Mouse (Mus musculus): ENCODE data around the gene Zfp850. TPM values are rescaled to one million over a fixed set of nuclear protein-coding genes. Genes with fewer than 3 reads are reported as not detected.
A peak's percentile ranks its signal among the peaks of the same experiment; 100 is the strongest.

Gene Zfp850
- 2.6 and 2.8 TPM in 2 replicates for polyA plus RNA-seq (2015; fragmentation: Nextera tagmentation; extraction: Ambion mirVana)

- Histone ChIP-seq H3K4me1 (replicated peaks; ENCODE audit: insufficient read depth, low read length) (peaks cover 5% of the 10 kb centered on the region; the same call in 1 of the 2 replicates), H3K9me3 (replicated peaks; ENCODE audit: low read length) (no peaks in the 10 kb centered on the region), H3K27ac (no peak within 1 kb of the TSS), H3K4me2 (ENCODE audit: low read length) (peak within 1 kb of the TSS; percentile 73), H3K27me3 (ENCODE audit: insufficient read depth, low read length) (no peaks in the 10 kb centered on the region), H3K4me3 (replicated peaks; ENCODE audit: low read depth, low read length) (peak within 1 kb of the TSS; percentile 64), H3K9ac (ENCODE audit: low read depth, low read length) (peak within 1 kb of the TSS; percentile 79), H3K36me3 (ENCODE audit: insufficient read depth, low read length) (no peaks in the 10 kb centered on the region)
- DNase-seq (ENCODE audit: low spot score): peak; percentile 82
- TF ChIP-seq CTCF (IDR thresholded peaks at IDR 0.05; ENCODE audit: low read depth): no peak
- WGBS: under 1% methylated on average over 47 of the region's 47 CpGs
- ATAC-seq (replicated peaks; ENCODE audit: low FRiP score, low read depth): peak; percentile 82
Observed at GRCm38 (mm10) chr7:28013549-28014444, at the start of gene Zfp850. Zfp850 (minus strand) TSS chr7:28014115.

- Histone ChIP-seq H3K4me3 (replicated peaks; ENCODE audit: low read depth, low read length) (no peak overlapping the region), H3K27ac (no peak overlapping the region), H3K9ac (ENCODE audit: low read depth, low read length) (no peak overlapping the region), H3K36me3 (ENCODE audit: insufficient read depth, low read length) (no peaks in the 10 kb centered on the region), H3K27me3 (ENCODE audit: insufficient read depth, low read length) (no peaks in the 10 kb centered on the region), H3K4me2 (ENCODE audit: low read length) (no peak overlapping the region), H3K4me1 (replicated peaks; ENCODE audit: insufficient read depth, low read length) (no peaks in the 10 kb centered on the region), H3K9me3 (replicated peaks; ENCODE audit: low read length) (no peaks in the 10 kb centered on the region)
- TF ChIP-seq CTCF (IDR thresholded peaks at IDR 0.05; ENCODE audit: low read depth): no peak
- ATAC-seq (replicated peaks; ENCODE audit: low FRiP score, low read depth) (no peak), DNase-seq (ENCODE audit: low spot score) (no peak)
- WGBS: 93% methylated on average over 1 of the region's 1 CpGs
Observed at GRCm38 (mm10) chr7:28059972-28060371, 46.1 kb upstream of the Zfp850 start.

DNA sequence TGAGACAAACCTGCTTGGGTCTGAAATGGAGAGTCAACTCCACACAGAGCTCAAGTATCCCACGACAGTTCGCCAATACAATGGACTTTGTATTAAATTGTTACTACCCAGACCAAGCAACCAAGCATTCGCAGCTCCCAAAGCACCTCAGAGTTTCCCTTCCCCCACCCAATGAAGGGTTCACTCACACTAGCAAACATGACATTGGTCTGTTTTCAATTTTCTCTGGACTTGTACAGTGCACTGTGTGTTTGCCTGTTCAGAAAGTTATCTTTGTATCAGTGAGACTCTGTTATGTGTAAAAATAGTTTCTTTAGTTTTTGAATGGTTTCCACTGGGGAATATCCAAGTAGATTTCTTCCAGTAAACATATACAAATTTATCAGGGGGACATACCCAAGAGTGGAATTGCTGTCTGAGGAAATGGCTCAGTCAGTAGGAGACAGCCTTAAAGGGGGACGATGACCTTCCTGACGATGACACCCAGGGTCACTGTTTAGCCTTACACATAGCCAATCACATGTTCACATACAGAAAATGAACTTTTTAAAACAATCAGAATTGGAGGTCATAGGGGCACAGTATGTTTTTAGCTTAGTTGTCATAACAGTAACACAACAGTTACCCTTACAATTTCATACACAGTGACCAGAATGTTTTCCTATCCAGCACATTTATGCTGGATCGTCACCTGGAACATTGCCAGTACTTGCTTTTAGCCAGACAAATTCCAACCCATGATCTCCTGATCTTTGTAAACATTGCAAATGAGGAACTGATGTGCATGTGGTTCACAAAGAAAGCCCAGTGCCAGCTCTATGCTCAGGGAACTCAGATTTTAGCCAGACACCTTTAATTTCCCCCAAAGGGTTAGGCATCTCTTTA is 39.4 kb upstream of the Zfp850 start:
- Histone ChIP-seq H3K4me1 (replicated peaks; ENCODE audit: insufficient read depth, low read length) (no peaks in the 10 kb centered on the region), H3K27me3 (ENCODE audit: insufficient read depth, low read length) (no peaks in the 10 kb centered on the region), H3K9me3 (replicated peaks; ENCODE audit: low read length) (no peaks in the 10 kb centered on the region), H3K36me3 (ENCODE audit: insufficient read depth, low read length) (no peaks in the 10 kb centered on the region), H3K4me2 (ENCODE audit: low read length) (no peak overlapping the region), H3K4me3 (replicated peaks; ENCODE audit: low read depth, low read length) (no peak overlapping the region), H3K27ac (no peak overlapping the region), H3K9ac (ENCODE audit: low read depth, low read length) (0 out of 2 replicates have a peak overlapping the region, but pooled peaks have one; percentile 13)
- no peak for TF ChIP-seq CTCF (IDR thresholded peaks at IDR 0.05; ENCODE audit: low read depth)
- no peak for ATAC-seq (replicated peaks; ENCODE audit: low FRiP score, low read depth)
- DNase-seq (ENCODE audit: low spot score): peak; percentile 56
- 81% methylated on average over 6 of the region's 6 CpGs for WGBS

DNA sequence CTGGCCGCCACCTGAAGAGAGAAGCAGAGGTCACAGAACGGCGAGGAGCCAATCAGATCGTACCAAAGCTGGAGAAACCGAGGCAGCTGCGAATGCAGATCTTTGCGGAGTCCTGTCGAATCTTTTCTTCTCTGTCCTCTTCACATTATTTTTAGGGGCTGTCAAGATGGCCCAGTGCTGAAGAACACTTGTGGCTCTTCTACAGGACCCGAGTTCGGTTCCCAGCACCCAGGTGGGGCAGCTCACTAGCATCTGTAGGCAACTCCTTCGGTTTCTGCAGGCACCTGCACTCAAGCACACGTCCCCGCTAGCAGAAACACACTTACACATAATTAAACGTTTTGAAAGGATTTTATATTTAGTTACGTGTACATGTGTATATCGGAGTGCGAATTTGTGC is 36.7 kb upstream of the Zfp850 start:
- Histone ChIP-seq H3K27ac (no peak overlapping the region), H3K27me3 (ENCODE audit: insufficient read depth, low read length) (no peaks in the 10 kb centered on the region), H3K36me3 (ENCODE audit: insufficient read depth, low read length) (peaks cover 18% of the 10 kb centered on the region), H3K9ac (ENCODE audit: low read depth, low read length) (no peak overlapping the region), H3K4me2 (ENCODE audit: low read length) (peak overlapping the region; percentile 38), H3K4me3 (replicated peaks; ENCODE audit: low read depth, low read length) (no peak overlapping the region), H3K9me3 (replicated peaks; ENCODE audit: low read length) (no peaks in the 10 kb centered on the region), H3K4me1 (replicated peaks; ENCODE audit: insufficient read depth, low read length) (no peaks in the 10 kb centered on the region)
- no peak for TF ChIP-seq CTCF (IDR thresholded peaks at IDR 0.05; ENCODE audit: low read depth)
- 59% methylated on average over 17 of the region's 17 CpGs for WGBS
- ATAC-seq (replicated peaks; ENCODE audit: low FRiP score, low read depth): no peak
- DNase-seq (ENCODE audit: low spot score): no peak

DNA sequence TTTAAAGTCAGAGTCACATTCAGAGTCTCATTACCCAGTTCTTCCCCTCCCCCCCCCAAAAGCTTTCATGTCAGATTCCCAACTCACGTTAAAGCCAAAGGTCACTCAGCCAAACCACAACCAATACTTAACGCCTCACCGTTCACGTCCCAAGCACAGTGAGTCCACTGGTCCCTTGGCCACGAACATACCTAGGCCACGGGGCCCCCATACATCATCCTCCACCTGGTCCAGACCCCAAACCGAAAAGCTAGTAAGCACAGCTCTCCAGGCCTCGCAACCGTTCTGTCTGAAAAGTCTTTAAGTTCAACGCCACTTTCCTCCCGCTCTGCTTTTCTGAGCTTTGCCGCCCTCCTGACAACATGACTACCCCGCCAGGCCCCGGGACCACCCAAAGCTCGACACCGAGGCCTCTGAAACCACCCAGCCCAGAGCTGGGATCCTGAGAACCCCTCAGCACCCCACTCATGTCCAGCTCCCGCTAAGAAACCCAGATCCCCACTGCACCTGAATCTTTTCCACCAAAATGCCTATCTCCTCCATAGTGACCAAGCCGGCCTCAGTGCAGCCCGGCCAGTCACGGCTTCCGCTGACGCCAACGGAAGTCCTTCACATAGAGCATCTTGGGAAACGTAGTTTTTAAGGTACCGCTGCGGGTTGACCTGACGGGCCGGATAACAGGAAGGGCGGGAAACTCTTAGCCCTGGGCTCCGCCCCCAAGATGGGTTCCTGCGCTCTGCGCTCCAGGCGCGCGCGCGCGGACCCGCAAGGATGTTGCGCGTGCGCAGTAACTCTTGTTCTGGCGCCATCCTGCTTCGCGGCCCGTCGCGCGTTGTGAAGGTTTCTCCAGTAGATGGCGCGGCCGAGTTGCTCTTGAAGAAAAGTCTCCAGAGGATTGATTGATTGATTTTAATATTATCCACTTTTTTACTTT is 35.8 kb upstream of the Zfp850 start, which contains the start of gene Psmc4:
Psmc4 (minus strand) TSS at position 626 of the 934 bp plus-strand sequence.
- H3K9me3 ChIP-seq (replicated peaks; ENCODE audit: low read length): no peaks in the 10 kb centered on the region
- ATAC-seq (replicated peaks; ENCODE audit: low FRiP score, low read depth) (peak; percentile 96), DNase-seq (ENCODE audit: low spot score) (peak; percentile 100)
- peak; percentile 93 for TF ChIP-seq CTCF (IDR thresholded peaks at IDR 0.05; ENCODE audit: low read depth)
- H3K36me3 ChIP-seq (ENCODE audit: insufficient read depth, low read length): peaks cover 22% of the 10 kb centered on the region
- H3K27ac ChIP-seq: no peak within 1 kb of the TSS
- no peaks in the 10 kb centered on the region for H3K27me3 ChIP-seq (ENCODE audit: insufficient read depth, low read length)
- peak within 1 kb of the TSS; percentile 51 for H3K4me3 ChIP-seq (replicated peaks; ENCODE audit: low read depth, low read length)
- no peaks in the 10 kb centered on the region for H3K4me1 ChIP-seq (replicated peaks; ENCODE audit: insufficient read depth, low read length)
- under 1% methylated on average over 52 of the region's 52 CpGs for WGBS
- H3K4me2 ChIP-seq (ENCODE audit: low read length): peak within 1 kb of the TSS; percentile 80
- peak within 1 kb of the TSS; percentile 66 for H3K9ac ChIP-seq (ENCODE audit: low read depth, low read length)
